Mouse (Mus musculus) stomach, postnatal 0 days (tissue): Measurements from ENCODE around the gene Cpsf3.

Experiments
- CTCF ChIP-seq: IDR thresholded peaks from 2 replicates; pipeline ENCODE4 v1.5.1; 2016; ENCODE audit warnings: antibody characterized with exemption, low read depth, mild to moderate bottlenecking, moderate library complexity
- EP300 ChIP-seq: optimal IDR thresholded peaks from 2 replicates; pipeline ENCODE3; 2016; ENCODE audit warnings: antibody characterized with exemption

DNA sequence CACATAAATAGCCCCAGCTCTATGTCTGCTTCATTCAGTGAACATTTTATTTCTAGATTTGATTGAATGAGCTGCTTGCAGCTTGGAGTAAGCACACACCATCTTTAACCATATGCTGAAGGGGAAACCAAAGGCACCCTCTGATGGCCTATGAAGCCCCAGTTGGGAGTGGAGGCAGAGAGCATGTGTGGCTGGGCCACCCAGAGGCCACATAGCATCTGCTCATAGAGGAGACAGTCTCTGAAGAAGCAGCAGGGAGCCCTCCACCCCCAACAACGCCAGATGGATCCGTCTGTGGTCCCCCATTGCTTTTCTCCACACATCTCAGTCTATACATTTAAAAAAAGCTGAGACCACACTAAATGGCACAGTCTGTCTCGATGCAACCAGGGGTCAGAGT, 43.2 kb upstream of the Cpsf3 start:
- no peak for TF ChIP-seq CTCF
- no peak for TF ChIP-seq EP300
